Mouse (Mus musculus): ENCODE data around the gene Phlda3.
A peak's percentile ranks its signal among the peaks of the same experiment; 100 is the strongest.

Gene Phlda3

GRCm38 (mm10) chr1:135793370-135794215 is 27.7 kb downstream of the Phlda3 start:
- DNase-seq (ENCODE audit: low read depth) = no peak

GRCm38 (mm10) chr1:135794216-135795134 is 28.6 kb downstream of the Phlda3 start:
- DNase-seq (ENCODE audit: low read depth) = no peak

GRCm38 (mm10) chr1:135798492-135798891 is 32.6 kb downstream of the Phlda3 start:
- DNase-seq (ENCODE audit: low read depth) = no peak

DNA sequence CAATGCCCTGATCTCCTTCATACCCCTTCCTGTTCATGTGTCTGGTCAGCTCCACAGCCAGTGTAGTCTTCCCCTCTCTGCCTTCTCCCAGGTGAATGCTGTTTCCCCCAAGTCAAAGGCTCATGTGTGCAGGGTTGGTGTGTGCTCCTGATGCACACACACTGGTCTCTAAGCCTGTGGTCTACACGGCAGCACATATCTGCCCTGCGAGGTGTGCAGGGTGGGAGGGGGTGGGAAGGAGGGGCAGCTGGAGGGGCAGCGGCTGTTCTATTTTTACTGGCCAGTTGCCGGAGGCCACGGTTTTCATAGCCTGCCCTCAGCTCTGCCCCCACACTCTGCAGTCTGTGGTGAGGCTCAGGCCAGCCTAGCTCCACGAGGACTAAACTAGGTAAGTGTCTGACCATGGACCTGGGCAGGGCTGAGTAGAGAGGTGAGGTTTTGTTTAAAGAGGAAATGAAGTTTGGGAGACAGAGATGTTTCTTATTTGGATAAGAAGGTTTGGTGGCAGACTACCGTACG is 33.2 kb downstream of the Phlda3 start:
- DNase-seq (ENCODE audit: low read depth) = no peak

GRCm38 (mm10) chr1:135800192-135800950 is 34.5 kb downstream of the Phlda3 start:
- no peak for DNase-seq (ENCODE audit: low read depth)

DNA sequence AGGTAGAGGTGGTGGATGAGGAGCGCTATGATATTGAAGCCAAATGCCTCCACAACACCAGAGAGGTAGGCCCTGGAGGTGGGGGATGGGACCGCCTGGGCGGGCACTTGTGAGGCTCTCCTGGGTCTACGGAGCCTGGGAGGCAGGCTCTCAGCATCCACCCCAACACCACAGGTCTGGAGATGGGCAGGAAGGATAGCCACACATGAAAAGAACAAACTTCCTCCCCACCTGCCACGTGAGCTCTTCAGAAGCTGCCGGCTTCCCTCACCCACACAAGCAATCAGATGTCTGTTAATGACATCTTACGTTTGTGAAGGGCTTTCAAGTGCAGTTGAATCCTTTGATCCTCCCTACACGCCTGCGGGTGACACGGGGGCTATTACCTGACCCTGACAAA is 41.6 kb downstream of the Phlda3 start:
- DNase-seq (ENCODE audit: low read depth) = no peak

DNA sequence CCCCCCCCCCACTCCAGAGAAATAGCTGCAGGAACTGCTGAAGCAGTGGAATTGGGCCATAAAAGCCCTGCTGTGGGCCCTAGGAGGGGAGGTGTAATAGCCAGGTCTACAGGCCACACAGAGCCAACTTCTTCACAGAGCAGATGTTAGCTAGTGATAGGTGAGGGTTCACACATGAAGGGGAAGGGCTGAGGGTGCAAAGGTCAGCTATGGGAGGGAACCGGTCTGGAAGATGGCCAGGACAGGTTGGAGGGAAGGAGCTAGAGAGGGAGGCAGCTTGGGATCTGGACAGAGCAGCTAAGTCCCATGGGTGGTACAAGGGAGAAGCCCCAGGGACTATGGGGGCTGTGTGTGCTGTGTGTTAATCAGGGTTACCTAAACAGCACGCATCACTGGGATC is 44.3 kb downstream of the Phlda3 start:
- no peak for DNase-seq (ENCODE audit: low read depth)

DNA sequence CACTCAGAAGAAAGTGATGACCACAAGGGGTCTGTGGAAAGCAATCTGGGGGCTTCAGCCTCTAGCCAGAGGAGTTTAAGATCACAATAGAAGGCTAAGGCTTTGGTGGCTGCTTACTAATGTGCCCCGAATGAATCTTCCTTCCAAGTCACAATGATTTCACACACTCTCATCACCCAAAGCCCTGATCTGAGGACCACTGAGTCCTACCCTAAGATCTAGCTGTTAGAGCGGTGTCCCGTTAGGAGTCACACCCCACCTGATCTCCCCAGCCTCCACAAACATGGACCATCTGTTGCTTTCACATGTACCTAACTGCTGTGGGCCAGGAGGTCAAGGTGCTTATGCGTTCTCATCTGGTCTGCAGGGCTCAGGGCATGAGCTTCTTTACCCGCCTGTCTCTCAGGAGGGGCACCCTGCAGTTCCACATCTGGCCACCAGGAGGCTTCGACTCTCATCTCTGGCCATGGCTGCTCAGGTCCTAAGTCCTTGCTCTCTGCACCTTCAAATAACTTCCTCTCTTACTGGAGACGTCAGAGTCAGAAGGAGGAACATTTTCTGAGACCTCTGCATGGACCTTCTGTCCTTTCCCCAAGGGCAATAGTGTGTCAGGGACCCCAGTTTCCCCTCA is 45.2 kb downstream of the Phlda3 start:
- peak; percentile 72 for DNase-seq (ENCODE audit: low read depth)

DNA sequence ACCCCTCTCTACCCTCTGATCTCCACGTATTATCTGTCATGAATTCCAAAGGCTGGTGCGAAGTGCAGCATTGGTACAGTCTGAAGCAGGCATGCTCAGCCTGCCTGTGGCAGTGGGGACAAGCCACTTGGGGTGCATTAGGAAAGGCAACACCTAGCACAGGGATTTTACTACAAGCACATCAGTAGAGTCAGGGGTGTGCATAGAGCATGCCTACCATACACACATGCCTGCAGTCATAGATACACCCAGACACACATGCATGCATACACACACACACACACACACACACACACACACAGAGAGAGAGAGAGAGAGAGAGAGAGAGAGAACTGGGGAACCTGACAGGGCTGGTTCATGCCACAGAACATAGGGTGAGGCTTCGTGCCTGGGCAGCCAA is 46.3 kb downstream of the Phlda3 start:
- no peak for DNase-seq (ENCODE audit: low read depth)

DNA sequence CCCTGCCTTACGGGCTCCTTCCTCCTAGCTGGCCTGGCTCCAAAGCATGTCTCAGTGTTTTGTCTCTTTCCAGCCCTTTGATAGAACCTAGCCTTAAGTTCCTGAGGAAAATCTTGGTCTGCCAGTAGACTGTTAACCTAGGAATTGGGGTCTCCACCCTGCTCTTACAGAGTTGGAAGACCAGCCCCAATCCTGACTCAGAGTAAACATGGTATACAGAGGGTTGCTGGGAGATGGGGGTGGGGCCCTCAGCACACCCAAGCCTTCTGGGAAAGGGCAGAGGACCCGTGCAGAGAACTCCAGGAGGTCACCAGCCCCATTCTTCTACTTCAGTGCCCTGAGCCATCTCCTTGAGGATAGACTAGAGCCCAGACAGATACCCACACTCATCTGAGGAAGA is 46.7 kb downstream of the Phlda3 start:
- no peak for DNase-seq (ENCODE audit: low read depth)

DNA sequence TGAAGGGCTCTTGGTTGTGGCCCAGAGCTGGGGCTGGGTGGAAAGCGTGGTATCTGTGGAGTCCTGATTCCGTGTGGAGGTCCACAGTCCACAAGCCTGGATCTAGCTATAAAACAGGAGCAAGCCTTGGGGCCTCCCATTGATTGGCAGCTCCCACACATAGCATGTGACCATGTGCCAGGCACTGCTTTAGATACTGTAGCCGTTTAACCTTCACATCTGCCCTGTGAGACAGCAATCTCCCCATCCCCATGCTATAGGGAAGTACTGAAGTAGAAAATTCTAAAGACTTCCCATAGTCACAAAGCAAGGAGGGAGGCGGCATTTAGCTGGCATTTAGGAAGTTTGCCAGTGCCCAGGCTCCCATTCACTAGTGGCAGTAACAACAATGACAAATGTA is 47.2 kb downstream of the Phlda3 start:
- no peak for DNase-seq (ENCODE audit: low read depth)

DNA sequence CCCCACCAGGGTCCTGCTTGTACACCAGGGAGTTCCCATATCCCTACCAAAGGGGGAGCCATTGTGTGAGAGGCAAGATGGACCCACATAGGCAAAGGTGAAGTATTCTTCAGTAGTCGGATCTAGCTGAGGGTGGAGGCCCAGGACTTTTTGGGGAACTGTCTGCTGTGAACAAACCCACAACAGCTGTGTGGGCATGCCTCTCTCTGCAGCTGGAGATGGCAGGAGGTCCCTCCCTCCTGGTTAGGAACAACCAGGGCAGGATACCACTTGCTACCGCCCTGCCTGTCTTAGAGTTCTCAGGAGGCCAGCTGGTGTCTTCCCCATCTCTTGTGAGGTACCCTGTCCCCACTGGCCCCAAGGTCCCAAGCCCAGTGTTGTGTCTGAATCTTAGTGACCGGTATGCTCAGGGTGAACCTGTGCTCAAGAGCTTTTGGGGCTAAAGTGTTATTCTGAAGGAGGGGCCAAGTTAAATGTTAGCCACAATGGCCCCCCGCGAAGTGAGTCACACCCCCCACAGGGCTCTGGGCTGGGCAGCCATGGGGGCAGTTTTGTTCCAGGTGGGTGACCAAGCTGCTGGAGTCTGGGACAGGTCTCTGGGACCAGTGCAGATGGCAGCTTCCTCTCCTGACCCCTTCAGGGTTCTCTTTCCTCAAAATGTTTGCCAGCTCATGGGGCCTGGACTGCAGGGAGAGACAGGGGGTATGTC is 47.9 kb downstream of the Phlda3 start:
- DNase-seq (ENCODE audit: low read depth) = no peak

DNA sequence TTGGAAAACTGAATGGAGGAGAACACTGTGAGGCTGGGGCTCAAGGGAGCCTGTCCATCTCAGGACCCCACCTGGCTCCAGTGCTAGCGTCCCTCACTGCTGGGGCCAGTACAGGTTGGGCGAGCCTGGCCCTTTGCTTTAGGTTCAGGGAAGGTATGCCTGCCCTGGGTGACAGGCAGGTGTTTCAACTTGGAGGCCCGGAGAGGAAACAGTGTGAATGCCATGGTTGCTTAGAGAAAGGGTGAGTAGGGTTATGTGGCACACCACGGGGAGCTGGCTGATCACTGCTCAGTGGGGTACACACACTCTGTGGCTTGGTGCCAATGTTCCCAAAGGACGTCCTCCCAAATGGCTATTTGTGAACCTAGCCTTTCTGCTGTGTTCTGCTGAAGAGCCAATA is 48.6 kb downstream of the Phlda3 start:
- no peak for DNase-seq (ENCODE audit: low read depth)

DNA sequence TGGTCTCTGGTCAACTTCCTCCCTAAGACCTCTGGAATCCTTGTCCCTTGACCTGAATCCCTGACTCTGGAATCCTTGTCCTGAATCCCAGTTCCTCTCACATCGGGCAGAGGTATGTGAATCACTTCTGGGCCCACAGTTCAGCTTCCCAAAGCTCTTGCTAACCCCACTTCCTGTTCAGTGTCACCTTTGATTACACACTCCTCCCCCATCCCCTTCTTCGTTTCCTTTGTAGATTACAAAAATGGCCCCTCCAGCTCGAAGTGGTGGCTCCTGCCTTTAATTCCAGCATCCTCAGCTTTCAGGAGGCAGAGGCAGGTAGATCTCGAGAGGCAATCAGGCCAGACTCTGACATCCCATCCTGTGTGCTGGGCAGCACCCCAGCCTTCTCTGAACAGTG is 51.7 kb downstream of the Phlda3 start:
- DNase-seq (ENCODE audit: low read depth) = no peak

- no peak for DNase-seq (ENCODE audit: low read depth)
These were observed 52.7 kb downstream of the Phlda3 start, which contains the start of gene Lad1 for GRCm38 (mm10) chr1:135818481-135819086. TSS of gene Lad1 (plus strand) at chr1:135818598.
